Mouse (Mus musculus) MEL (cell line): Measurements from ENCODE around the gene Bpifc. TPM values are rescaled to one million over a fixed set of nuclear protein-coding genes. Genes with fewer than 3 reads are reported as not detected.

Experiments
- DNase-seq: peaks from one replicate; pipeline ENCODE4 v3.0.0; 2011; ENCODE audit warnings: low read depth, low spot score
- H3K27ac ChIP-seq: 2 replicates; pipeline ENCODE4 v1.5.1; 2012; ENCODE audit warnings: low read depth, mild to moderate bottlenecking, control low read depth, low read length, moderate library complexity; ENCODE audit not compliant: control insufficient read depth
- H3K27me3 ChIP-seq, 2 experiments: fragments of 150-350 bp in 1 of 2; sonication (generic) in 1 of 2; 2 replicates each; pipeline ENCODE4 v1.6.1; 2012; ENCODE audit warnings: low read length in 2 of 2, mild to moderate bottlenecking in 2 of 2, improper control_type of control experiment in 1 of 2, moderate library complexity in 1 of 2; ENCODE audit not compliant: insufficient read depth in 2 of 2, control insufficient read depth in 1 of 2
- H3K36me3 ChIP-seq, 2 experiments: 2 replicates each; pipeline ENCODE4 v1.6.1; 2012 to 2014; ENCODE audit warnings: low read length in 2 of 2, improper control_type of control experiment in 1 of 2, inconsistent platforms in 1 of 2, mild to moderate bottlenecking in 1 of 2; ENCODE audit not compliant: insufficient read depth in 2 of 2, control insufficient read depth in 1 of 2
- H3K4me1 ChIP-seq, 2 experiments: fragments of 150-350 bp in 1 of 2; sonication (generic) in 1 of 2; 2 replicates each; pipeline ENCODE4 v1.6.1; 2012; ENCODE audit warnings: low read length in 2 of 2, improper control_type of control experiment in 1 of 2, mild to moderate bottlenecking in 1 of 2; ENCODE audit not compliant: insufficient read depth in 2 of 2, control insufficient read depth in 1 of 2
- H3K4me3 ChIP-seq, 2 experiments: fragments of 150-350 bp in 1 of 2; sonication (generic) in 1 of 2; 2 replicates each; pipeline ENCODE4 v1.5.1; 2012; ENCODE audit warnings: low read depth in 2 of 2, low read length in 2 of 2, mild to moderate bottlenecking in 2 of 2, moderate library complexity in 2 of 2, control low read depth in 1 of 2, improper control_type of control experiment in 1 of 2; ENCODE audit not compliant: control insufficient read depth in 1 of 2, insufficient read depth in 1 of 2
- H3K79me2 ChIP-seq: 2 replicates; pipeline ENCODE4 v1.6.1; 2012; ENCODE audit warnings: mild to moderate bottlenecking, low read length, moderate library complexity; ENCODE audit not compliant: control insufficient read depth, poor library complexity, insufficient read depth
- H3K9ac ChIP-seq: 2 replicates; pipeline ENCODE4 v1.6.1; 2012; ENCODE audit warnings: low read depth, mild to moderate bottlenecking, control low read depth, low read length, moderate library complexity; ENCODE audit not compliant: control insufficient read depth, poor library complexity, severe bottlenecking
- H3K9me3 ChIP-seq: fragments of 150-350 bp; sonication (generic); replicated peaks from 2 replicates; pipeline ENCODE4 v1.6.1; 2012; ENCODE audit warnings: mild to moderate bottlenecking, low read length, improper control_type of control experiment, moderate library complexity; ENCODE audit not compliant: insufficient read depth
- CTCF ChIP-seq, 3 experiments: IDR thresholded peaks in 2 of 3; conservative IDR thresholded peaks in 1 of 3; 2 replicates each; pipeline ENCODE4 v1.5.1; 2011 to 2012; ENCODE audit warnings: low read length in 3 of 3, low read depth in 2 of 3, mild to moderate bottlenecking in 2 of 3, improper control_type of control experiment in 1 of 3, inconsistent platforms in 1 of 3, mixed read lengths in 1 of 3, moderate library complexity in 1 of 3; ENCODE audit not compliant: control insufficient read depth in 1 of 3, insufficient read depth in 1 of 3, poor library complexity in 1 of 3, severe bottlenecking in 1 of 3
- EP300 ChIP-seq, 2 experiments: IDR thresholded peaks; 2 replicates each; pipeline ENCODE4 v1.6.1; 2011; ENCODE audit warnings: improper control_type of control experiment in 2 of 2, low read length in 2 of 2, low read depth in 1 of 2, mild to moderate bottlenecking in 1 of 2
- GABPA ChIP-seq: IDR thresholded peaks from 2 replicates; pipeline ENCODE4 v1.6.1; 2012; ENCODE audit warnings: low read depth, mild to moderate bottlenecking, inconsistent platforms, low read length, improper control_type of control experiment, moderate library complexity
- GATA1 ChIP-seq: IDR thresholded peaks from 2 replicates; pipeline ENCODE4 v1.6.1; 2011; ENCODE audit warnings: low read depth, low read length, improper control_type of control experiment
- HCFC1 ChIP-seq: IDR thresholded peaks from 2 replicates; pipeline ENCODE4 v1.6.1; 2012; ENCODE audit warnings: low read depth, mild to moderate bottlenecking, inconsistent platforms, low read length, improper control_type of control experiment, moderate library complexity
- MAFK ChIP-seq: IDR thresholded peaks from 2 replicates; pipeline ENCODE4 v1.6.1; 2011; ENCODE audit warnings: low read depth, mild to moderate bottlenecking, low read length, improper control_type of control experiment, borderline replicate concordance
- MXI1 ChIP-seq: IDR thresholded peaks from 2 replicates; pipeline ENCODE4 v1.6.1; 2011; ENCODE audit warnings: mild to moderate bottlenecking, low read depth, low read length, improper control_type of control experiment
- NRF1 ChIP-seq: IDR thresholded peaks from 2 replicates; pipeline ENCODE4 v1.6.1; 2014; ENCODE audit warnings: low read depth, mild to moderate bottlenecking, inconsistent platforms, low read length, improper control_type of control experiment, moderate library complexity; ENCODE audit not compliant: poor library complexity, insufficient read depth, severe bottlenecking
- POLR2A ChIP-seq, 2 experiments: IDR thresholded peaks; 2 replicates each; pipeline ENCODE4 v1.6.1; 2011 to 2012; ENCODE audit warnings: low read length in 2 of 2, mild to moderate bottlenecking in 2 of 2, control low read depth in 1 of 2, improper control_type of control experiment in 1 of 2, low read depth in 1 of 2, moderate library complexity in 1 of 2; ENCODE audit not compliant: control insufficient read depth in 1 of 2, insufficient read depth in 1 of 2, poor library complexity in 1 of 2
- POLR2AphosphoS2 ChIP-seq: IDR thresholded peaks from 2 replicates; pipeline ENCODE4 v1.6.1; 2011; ENCODE audit warnings: low read length, improper control_type of control experiment
- SMC3 ChIP-seq: IDR thresholded peaks from 2 replicates; pipeline ENCODE4 v1.6.1; 2011; ENCODE audit warnings: low read depth, low read length, improper control_type of control experiment
- TBP ChIP-seq: IDR thresholded peaks from 2 replicates; pipeline ENCODE4 v1.8.0; 2011; ENCODE audit warnings: low read depth, low read length, improper control_type of control experiment
- TCF12 ChIP-seq: IDR thresholded peaks from 2 replicates; pipeline ENCODE4 v1.6.1; 2014; ENCODE audit warnings: low read depth, mild to moderate bottlenecking, inconsistent platforms, low read length, improper control_type of control experiment, moderate library complexity
- USF2 ChIP-seq, 2 experiments: IDR thresholded peaks; 2 replicates each; pipeline ENCODE4 v1.6.1; 2011 to 2012; ENCODE audit warnings: improper control_type of control experiment in 2 of 2, low read length in 2 of 2, borderline replicate concordance in 1 of 2, inconsistent platforms in 1 of 2, low read depth in 1 of 2, mild to moderate bottlenecking in 1 of 2; ENCODE audit not compliant: insufficient read depth in 1 of 2
- ZC3H11A ChIP-seq: IDR thresholded peaks from 2 replicates; pipeline ENCODE4 v1.6.1; 2012; ENCODE audit warnings: low read depth, mild to moderate bottlenecking, inconsistent platforms, low read length, improper control_type of control experiment
- ZNF384 ChIP-seq: IDR thresholded peaks from 2 replicates; pipeline ENCODE4 v1.6.1; 2012; ENCODE audit warnings: low read depth, mild to moderate bottlenecking, inconsistent platforms, low read length, improper control_type of control experiment
- polyA plus RNA-seq, 2 experiments: library from polyadenylated mRNA; stranded (reverse) in 1 of 2; unstranded in 1 of 2; fragments of >175 nt in 1 of 2; fragments of >200 nt in 1 of 2; gene quantifications; 2 replicates each; pipeline versions ENCODE4 v1.2.1 to v1.2.4; 2012; ENCODE audit warnings: low replicate concordance in 2 of 2, low read depth in 1 of 2; ENCODE audit not compliant: insufficient read length in 2 of 2, insufficient read depth in 1 of 2, missing spikeins in 1 of 2
- total RNA-seq: library from RNA; depleted of rRNA; stranded (reverse); fragments of 300-350 nt; gene quantifications from 2 replicates; pipeline ENCODE4 v1.2.3, GENCODE M21; 2012

Gene Bpifc
- total and polyA plus RNA-seq, 3 experiments, result 0.03 TPM; not detected in 2

DNA sequence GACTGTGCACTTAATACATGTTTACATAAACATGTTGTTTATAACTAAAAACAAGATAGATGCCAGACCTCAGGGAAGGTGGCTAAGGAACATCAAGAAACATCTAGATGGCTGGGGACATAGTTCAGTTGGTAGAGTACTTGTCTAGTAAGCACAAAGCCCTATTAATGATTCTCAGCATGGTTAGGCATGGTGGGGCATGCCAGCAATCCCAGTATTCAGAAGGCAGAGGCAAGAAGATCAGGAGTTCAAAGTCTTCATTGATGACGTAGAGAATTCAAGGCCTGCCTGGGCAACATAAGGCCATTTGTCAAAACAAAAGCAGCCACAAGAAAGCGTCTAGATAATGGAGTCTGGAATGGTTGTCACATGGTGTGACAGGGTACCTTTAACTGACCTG, 46.0 kb upstream of the Bpifc start:
- no peak overlapping the region for H3K9ac ChIP-seq
- DNase-seq, result no peak
- TF ChIP-seq USF2 (IDR thresholded peaks at IDR 0.05; ENCODE audit: borderline replicate concordance in 1 of 2, insufficient read depth in 1 of 2, low read depth in 1 of 2, low read length in 2 of 2) (no peak), SMC3 (no peak), NRF1 (no peak), GABPA (no peak), MAFK (no peak), ZC3H11A (no peak), GATA1 (no peak), POLR2AphosphoS2 (no peak), TCF12 (no peak), ZNF384 (no peak), CTCF (IDR thresholded peaks at IDR 0.05 in 2 of 3, conservative IDR thresholded peaks at IDR 0.05 in 1 of 3; ENCODE audit: control insufficient read depth in 1 of 3, insufficient read depth in 1 of 3, low read depth in 2 of 3, low read length in 3 of 3, poor library complexity in 1 of 3, severe bottlenecking in 1 of 3) (no peak), HCFC1 (no peak), EP300 (IDR thresholded peaks at IDR 0.05; ENCODE audit: low read depth in 1 of 2, low read length in 2 of 2) (no peak), POLR2A (IDR thresholded peaks at IDR 0.05; ENCODE audit: control insufficient read depth in 1 of 2, insufficient read depth in 1 of 2, low read depth in 1 of 2, low read length in 2 of 2, poor library complexity in 1 of 2) (no peak), TBP (no peak)
- H3K36me3 ChIP-seq, result no peaks in the 10 kb centered on the region
- H3K9me3 ChIP-seq, result no peaks in the 10 kb centered on the region
- no peak overlapping the region for H3K4me3 ChIP-seq
- no peaks in the 10 kb centered on the region for H3K79me2 ChIP-seq
- no peaks in the 10 kb centered on the region for H3K27me3 ChIP-seq
- H3K27ac ChIP-seq, result no peak overlapping the region
- peaks cover 0 to under 1% of the 10 kb centered on the region in 2 experiments; a peak in 2 of 4 replicates for H3K4me1 ChIP-seq

DNA sequence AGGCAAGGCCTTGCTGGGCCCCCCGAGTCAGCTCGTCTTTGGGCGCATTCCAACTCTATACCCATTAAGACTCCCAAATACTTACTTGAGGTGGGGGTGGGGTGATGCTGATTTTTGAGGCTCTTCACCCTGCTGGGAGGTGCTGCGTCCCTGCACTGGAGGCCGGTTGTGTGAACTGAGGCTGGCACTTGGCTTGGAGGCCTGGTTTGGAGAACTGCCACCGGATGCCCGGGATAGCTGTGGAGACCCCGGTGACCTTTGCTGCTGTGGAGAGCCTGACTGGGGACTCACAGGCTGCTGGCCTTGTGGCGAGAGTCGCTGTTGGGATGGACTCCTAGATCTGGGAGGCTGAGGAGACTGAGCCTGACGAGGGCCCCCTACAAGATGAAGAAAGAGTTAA, 45.6 kb upstream of the Bpifc start:
- H3K79me2 ChIP-seq, result no peaks in the 10 kb centered on the region
- no peaks in the 10 kb centered on the region; a peak in 1 of 4 replicates for H3K36me3 ChIP-seq
- no peak overlapping the region for H3K9ac ChIP-seq
- TF ChIP-seq MXI1, result no peak
- no peak for TF ChIP-seq USF2 (IDR thresholded peaks at IDR 0.05; ENCODE audit: borderline replicate concordance in 1 of 2, insufficient read depth in 1 of 2, low read depth in 1 of 2, low read length in 2 of 2)
- H3K4me1 ChIP-seq, result peaks cover 0 to 3% of the 10 kb centered on the region in 2 experiments; a peak in 2 of 4 replicates
- H3K27ac ChIP-seq, result no peak overlapping the region
- H3K27me3 ChIP-seq, result no peaks in the 10 kb centered on the region
- no peak for DNase-seq
- no peaks in the 10 kb centered on the region for H3K9me3 ChIP-seq
- no peak overlapping the region for H3K4me3 ChIP-seq
